Mouse (Mus musculus): Measurements from ENCODE around the gene Gpx4.

DNA sequence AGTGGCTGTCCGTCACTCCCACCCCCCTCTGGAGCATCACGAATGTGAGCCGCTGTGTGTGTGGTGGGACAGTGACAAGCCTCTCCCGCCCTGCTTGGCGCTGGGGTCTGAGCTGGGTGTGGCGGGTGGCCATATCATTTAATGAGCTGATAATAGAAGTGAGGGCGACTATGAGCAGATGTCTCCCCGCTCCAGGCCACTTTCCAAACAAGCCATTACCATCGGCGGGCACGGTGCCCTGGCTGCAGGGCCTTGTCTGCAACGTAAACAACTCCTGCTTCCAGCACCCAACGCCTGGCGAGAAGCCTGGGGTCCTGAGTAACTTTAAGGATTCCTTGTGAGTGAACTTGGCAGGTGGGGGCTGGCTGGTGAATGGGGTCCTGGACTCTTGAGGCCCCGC, 49.1 kb upstream of the Gpx4 start:
- TF ChIP-seq POLR2A (IDR thresholded peaks at IDR 0.05; ENCODE audit: low read depth, low read length) (no peak), CTCF (IDR thresholded peaks at IDR 0.05; ENCODE audit: borderline replicate concordance, insufficient read depth, low read length) (no peak)
